Mouse (Mus musculus): Measurements from ENCODE around the gene Slc9a9.

The Slc9a9 gene

DNA sequence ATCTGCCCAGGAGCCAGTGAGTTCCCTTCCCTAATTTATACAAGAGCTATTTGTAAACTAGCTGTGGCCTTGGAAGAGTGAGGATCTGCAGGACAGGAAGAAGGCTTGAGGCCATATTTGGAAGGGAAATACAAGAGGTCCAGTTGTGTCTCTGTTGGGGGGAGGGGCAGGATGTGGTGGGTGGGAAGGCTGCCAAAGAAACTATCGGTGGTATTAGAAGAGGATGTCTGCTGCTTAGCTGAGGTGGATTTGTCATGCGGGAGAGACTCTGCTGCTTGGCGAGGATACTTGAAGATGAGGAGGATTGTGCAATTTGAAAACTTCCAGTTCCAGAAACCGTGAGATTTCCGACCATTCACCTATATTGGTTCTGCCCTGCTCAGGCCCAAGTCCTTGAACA, 524.4 kb downstream of the Slc9a9 start:
- in situ Hi-C loops (cut with MboI), result no loop called here

DNA sequence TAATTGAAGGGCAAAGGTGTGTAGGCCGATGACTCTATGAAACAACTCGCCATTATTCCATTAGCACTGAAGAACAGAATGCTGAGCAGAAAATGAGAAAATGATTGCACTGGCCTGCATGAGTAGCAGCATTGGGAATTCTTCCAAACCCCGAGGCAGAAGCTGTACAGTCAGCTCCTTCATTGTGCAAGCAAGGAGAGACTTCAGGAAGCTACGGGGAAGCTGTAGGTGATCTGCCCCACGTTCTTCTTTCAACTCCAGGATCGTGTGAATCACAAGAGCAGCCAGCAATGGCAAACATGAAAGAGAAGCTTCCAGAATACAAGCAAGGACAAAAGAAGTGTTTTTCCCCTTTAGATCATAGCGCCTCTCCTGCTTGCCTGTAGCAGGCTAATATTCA, 538.0 kb downstream of the Slc9a9 start:
- in situ Hi-C loops (cut with MboI), result no loop called here

DNA sequence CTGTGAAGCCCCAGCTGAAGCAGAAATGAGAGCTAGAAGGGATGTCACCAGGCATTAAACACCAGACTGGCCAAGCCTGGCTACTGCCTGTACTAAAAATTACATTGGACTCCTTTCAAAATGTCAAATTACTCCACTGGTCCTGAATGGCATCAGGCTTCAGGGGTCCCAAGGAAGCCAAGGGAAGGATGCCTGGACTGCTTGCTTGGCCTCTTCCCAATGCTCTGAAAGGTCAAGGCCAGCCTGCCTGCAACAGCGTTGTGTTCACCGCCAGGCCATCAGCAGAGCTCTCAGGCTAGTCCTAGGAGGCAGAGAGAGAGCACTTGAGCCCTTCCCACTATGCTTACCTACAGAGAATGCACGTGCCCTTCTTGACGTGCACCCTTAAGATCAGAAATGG, 539.0 kb downstream of the Slc9a9 start:
- in situ Hi-C loops (cut with MboI), result no loop called here

DNA sequence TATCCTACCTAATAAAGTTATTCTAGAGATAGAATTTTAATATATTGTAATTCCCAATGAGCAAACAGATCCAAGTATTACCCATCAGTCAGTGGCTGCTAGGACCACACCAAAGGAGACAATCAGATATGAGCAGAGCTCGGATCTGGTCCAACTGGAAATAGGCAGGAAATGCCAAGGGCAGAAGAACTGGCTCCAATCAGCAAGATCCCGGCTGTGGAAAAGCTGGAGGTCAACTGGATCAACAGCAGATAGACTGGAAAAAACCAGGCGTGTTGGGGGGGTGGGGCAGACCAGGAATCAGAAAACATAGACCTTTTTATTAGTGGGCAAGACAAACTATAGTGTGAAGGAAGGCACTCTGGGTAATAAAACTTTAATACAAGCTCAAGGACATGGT, 550.3 kb downstream of the Slc9a9 start:
- in situ Hi-C loops (cut with MboI), result no loop called here

DNA sequence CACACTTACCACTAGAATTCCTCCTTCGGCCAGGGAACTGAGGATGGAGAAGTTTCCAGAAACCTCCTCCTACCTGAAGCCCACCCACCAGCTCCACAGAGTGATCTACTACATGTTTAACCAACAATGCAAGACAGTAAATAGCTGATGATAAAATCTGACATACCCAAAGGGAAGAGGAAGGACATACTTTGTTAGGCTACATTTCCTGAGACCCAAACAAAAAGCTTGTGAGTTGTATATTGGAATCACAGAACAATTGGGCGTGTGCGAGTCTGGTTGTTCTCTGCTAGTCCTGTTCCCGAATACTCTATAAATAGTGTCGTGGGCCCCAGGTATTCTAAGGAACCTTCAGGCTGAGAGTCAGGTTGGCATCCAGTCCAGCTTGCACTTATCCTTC, 551.6 kb downstream of the Slc9a9 start:
- in situ Hi-C loops (cut with MboI), result no loop called here

DNA sequence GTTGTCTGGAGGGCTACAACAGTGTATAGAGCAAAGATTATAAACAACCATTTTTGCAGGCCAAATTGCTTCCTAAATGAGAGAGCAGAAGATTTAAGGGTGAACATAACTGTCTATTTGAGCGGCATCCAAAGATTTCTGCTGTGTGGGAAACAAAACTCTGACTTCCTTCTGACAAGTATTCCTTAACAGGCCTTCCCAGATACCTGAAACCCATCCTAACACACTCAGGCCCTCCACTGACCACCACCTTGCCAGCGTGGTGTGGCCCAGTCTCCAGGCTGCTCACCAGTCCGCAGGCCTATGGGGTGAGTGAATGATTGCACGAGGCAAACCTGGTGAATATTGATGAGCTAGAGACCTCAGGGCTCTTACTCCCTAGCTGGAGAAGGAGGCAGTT, 557.3 kb downstream of the Slc9a9 start:
- in situ Hi-C loops (cut with MboI), result no loop called here

DNA sequence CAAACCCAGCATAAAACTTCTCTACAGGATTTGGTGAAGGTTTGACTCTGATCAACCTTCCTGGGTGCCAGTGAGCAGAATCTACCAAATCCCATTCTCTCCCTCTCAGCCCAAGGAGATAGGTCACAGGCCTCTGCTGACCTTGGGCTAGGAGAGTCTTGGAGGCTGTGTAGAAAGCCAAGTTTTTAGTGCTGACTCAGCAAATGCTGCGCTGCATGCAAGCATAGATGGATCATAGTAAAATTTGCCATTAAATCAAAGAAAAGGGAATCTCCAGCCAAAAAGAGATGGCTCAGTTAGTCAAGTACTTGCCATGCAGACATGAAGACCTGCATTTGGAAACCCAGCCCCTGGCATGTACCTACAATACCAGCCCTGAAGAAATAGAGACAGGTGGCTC, 558.4 kb downstream of the Slc9a9 start:
- in situ Hi-C loops (cut with MboI), result no loop called here

DNA sequence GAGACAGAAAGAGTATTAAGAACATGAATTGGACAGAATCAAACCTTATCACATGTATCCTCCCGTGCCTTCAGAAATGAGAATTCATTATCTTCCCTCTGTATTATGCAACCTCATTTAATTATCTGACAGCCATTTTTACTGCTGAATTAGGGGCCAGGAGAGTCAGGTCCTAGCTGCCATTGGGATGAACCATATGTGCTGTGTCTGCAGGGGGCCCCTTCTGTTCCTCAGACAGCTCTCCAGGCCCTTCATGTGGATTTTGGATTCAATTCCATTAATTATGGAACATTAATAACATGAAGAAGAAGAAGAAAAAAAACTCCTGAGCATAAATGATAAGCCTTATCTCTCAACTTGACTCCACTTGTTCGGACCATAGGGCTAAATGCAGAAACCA, 559.4 kb downstream of the Slc9a9 start:
- in situ Hi-C loops (cut with MboI), result no loop called here

DNA sequence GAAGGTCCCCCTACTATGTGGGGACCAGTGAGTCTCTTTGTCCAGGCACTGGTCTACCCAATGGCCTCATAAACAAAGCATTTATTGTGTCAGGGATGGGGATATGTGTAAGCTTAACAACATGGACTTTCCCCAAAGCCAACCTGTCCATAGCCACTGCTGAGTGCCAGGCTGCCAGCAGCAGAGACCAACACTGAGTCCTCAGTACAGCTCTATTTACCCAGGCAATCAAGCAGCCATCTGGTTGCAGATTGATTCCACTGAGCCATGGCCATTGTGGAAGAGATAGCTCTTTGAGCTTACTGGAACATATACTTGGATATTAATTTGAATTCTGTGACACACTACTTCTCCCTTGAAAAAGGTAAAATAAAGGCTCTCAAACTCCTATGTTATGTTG, 570.2 kb downstream of the Slc9a9 start:
- in situ Hi-C loops (cut with MboI), result no loop called here

DNA sequence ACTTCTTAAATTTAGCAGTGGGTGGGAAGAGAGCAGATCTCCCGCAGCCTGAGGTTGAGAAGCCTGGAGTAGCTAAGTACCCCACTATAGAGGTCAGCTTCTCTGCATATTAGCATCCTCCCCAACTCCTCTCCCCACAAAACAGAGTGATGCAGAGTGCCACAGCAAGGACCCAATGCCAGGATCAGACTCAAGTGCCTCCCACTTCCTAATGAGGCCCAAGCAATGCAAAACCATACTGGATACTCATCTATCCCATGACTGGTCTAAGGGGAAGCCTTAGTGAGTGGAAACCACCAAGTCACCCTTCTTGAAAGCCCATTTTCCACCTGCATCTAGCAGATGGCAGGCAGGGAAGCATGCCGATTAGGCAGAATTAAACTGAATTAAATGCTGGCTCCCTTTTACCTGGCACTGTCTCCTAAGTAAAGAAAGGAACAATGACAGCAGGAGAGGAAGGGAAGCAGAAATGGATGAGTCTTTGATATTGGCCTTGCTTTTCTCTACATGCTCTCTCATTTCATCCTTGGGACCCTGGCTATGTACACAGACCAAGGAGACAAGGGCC, 573.0 kb downstream of the Slc9a9 start:
- in situ Hi-C loops (cut with MboI), result no loop called here

DNA sequence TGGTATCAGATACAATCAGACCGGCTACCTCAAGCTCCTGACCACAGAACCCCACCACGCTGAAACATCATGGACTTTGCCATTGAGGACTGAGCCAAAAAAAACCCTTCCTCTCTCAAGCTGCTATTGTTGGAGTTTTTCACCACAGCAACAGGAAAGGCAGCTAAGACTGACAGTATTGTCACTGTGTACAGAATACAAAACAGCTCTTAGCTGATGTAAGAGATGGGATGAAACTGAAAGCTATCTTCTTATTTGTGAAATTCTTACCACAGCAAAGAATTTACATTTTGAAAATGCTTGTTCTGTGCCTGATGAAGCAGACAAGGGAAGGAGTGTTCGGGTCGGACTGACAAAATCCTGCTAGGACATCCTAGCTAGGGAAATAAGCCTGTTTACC, 584.5 kb downstream of the Slc9a9 start:
- in situ Hi-C loops (cut with MboI), result no loop called here

DNA sequence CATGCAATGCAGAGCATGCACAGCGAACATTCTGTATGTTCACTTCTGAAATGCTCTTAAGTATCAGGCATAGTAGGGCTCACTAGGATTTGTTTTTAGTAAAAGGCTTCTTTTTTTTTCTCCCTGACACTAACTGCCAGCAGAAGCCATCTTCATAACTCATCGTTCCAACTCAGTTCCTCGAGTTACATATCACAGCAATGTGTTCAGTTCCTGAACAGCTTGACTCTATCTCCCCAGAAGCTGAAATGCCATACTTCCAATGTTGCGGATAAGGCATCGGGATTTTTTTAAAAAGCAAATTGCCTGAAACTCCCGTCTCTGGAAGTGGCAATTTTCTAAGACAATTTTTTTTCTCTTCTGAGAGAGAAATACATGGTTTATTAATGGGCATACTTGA, 586.1 kb downstream of the Slc9a9 start:
- in situ Hi-C loops (cut with MboI), result no loop called here

DNA sequence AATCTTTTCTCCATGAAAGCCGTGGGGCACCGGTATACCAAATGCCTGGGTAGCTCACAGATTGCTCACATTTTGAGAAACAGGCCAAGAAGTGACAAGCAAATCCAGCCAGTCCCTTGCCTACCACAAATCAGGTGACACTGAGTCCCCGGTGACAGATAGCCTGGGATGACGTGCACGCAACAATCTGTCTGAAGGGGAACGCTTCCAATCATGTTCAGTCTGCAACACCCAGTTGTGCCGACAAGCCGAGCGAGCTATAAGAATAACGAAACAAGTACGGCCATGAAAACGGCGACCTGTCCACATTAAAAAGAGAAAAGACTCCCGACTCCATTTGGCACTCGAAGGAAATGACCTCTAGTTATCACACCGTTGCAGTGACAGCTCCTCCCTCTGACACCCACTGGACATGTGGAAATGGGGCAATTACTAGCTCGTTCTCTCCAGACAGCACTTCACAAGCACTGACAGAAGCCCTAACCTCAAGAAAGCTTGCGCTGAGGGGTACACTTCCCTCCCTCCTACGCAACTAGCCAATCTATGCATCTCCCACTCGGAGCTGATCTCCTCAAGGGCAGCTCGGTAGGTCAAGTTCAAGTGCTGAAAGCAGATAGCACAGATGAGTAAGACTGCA, 587.1 kb downstream of the Slc9a9 start:
- in situ Hi-C loops (cut with MboI), result no loop called here

DNA sequence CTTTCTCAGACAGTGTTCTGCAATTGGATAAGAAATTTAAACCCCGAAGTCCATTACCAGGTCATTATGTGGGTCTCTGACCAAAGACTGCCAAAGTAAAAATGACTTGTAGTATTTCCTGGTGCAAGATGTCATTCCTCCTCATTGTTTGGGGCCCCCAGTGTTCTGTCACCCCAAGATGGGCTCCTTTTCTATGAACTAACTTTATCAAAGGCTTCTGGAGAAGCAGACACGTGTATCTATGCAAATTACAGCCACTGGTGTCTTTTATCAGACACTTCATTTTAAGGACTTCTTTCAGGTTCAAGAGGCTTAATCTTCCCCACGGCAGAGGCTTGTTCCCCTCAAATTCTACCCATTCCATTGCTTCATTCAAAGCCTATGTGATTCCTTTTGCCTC, 593.1 kb downstream of the Slc9a9 start:
- in situ Hi-C loops (cut with MboI), result no loop called here

DNA sequence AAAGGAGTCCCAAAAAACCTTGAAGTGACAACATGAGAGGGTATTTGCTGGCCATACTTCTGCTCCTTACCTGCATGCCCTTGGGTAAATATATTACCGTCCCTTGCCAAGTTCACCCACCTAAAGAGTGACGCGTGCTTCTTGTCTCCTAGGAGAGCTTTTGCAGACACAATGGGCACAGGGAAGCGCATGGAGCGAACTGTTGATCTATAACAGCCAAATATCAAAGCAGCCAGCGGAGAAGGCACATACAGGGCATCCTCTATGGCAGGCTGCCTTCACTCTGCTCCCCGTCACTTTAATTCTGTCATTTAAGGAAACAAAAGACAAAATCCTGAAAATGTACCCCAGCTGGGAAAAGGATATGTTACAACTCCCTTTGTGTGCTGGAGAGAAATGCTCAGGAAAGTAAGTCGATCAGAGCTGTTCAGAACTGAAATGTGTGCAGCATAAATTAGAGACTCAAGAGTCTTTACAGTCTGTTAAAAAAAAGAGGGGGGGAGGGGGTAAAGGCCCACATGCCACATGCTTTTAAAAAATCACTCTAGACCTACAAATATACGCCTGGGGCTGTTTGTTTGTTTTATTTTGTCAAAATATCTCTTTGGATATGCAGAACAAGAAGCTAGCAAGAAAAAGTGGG, 594.3 kb downstream of the Slc9a9 start:
- in situ Hi-C loops (cut with MboI), result no loop called here

DNA sequence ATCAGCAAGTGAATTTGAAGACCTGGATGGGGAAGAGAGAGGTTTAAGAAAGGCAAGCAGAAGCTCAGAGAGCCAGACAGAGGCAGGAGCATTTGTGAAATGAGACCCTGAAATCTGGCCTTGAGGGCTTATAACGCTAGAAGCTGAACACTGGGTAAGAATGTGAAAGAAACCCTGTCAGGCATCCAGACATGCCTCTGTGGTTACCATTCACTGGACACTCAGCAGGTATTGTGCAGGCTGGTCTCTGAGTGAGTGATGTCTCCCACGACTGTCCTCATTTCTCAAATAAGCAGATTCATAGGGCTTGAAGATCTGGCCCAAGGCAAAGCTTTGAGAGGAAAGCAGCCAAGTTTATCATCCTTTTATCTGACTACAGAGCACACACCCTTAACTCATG, 596.5 kb downstream of the Slc9a9 start:
- in situ Hi-C loops (cut with MboI), result no loop called here

DNA sequence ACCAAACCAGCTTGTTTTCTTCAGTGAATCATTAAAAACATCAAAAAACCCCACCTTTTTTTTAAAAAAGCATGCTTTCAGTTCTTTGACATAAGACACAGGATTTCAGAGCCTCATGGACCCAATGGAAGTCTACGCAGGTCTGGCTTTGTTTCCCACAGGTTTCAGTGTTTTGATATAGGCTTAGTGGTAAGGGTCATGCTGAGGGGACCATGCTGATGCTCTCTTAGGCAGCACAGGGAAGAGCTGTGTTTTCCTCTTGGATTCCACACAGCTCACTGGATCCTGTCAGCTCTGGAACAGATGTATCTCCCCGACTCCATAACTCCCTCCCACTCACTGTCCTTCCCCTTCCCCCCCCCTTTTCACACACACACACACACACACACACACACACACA, 597.2 kb downstream of the Slc9a9 start:
- in situ Hi-C loops (cut with MboI), result no loop called here

DNA sequence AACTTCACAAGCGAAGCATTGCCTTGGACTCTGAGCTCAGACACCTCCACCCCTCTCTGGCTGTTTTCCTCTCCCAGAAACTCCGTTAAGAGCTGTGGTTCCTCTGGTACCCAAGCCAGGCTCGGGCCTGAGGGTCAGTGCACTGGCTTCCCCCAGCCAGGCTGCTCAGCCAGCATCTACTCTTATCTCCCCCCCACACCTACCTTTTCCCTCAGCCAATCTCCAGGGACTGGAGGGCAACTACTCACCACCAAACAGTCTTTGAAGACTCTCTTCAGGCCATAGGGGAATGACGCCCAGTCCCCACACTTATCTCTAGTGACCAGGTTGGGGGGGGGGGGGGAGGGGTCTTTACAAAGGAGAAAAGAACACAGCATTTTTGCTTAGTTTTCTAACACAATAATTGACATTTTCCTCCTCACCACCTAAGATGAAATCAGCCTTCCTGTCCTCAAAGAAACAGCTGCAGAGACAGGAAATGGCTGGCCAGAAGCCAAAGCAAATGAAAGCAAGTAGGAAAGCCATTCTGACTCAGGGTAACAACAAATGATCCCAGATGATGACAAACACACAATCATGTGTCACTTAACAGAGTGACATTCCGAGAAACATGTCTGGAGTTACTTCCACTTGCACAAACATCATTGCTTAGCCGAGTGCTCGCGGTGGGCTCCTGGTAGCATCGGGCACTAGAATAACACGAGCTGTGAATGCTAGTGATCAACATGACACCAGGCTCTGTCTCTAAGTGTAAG, 610.1 kb downstream of the Slc9a9 start:
- in situ Hi-C loops (cut with MboI), result no loop called here

Data from mature B cell (primary cell).